Mouse (Mus musculus): ENCODE measurements around the gene Med9.
A peak's percentile ranks its signal among the peaks of the same experiment; 100 is the strongest.

Med9 gene

DNA sequence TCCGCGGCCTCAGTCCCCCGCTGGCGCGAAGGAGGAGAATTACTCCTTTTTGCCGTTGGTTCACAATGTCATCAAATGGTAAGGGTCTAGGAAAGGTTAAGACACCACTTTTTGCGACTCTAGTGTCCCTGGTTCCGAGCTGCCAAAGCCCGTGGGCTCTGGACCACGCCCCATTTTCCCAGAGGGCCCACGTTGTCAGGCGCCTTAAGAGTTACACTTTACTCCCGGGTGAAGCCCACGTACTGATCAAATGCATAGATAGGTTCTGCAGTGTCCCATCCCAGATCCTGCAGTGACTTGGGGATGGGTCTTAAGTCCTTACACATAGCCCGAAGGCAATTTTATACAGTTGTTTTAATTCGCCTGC, 378 bp downstream of the Med9 start:
- DNase-seq, result no peak

GRCm38 (mm10) chr11:59952892-59953291, 4.9 kb downstream of the Med9 start:
- no peak for DNase-seq

- no peak for DNase-seq
Observed at GRCm38 (mm10) chr11:59956749-59957148, 8.7 kb downstream of the Med9 start.

- no peak for DNase-seq
Observed at GRCm38 (mm10) chr11:59959453-59959852, 11.4 kb downstream of the Med9 start.

DNA sequence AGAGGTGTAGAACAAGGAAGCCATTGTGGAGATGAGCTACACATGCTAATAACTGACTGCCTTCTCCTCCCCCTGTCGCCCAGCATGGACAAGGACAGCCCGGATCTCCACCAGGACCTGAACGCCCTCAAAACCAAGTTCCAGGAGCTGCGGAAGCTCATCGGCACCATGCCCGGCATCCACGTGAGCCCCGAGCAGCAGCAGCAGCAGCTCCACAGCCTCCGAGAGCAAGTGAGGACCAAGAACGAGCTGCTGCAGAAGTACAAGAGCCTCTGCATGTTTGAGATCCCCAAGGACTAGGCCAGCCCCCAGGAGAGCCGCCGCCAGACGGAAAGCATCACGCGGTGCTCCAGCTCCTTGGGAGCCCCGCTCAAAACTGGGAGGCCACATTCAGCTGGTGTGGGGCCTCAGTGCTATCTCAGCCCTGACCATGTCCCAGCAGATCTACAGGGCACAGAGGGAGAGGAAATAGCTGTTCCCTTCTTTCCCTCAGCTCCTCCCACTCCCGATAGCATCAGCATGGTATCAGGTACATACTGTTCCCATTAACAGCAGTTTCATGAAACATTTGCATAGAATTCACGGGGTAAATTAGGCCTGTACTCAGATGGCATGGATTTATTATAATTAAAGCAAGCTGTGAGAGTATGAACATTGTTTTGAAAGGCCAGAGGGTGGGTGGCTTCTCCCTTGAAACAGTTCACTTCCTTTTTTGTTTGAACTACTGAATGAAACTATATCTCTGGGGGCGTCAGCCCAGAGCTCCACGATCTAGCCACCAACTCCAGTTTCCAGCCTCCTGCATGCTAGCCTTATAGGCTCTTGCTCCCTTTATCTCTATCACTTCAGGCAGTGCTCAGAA, 12.7 kb downstream of the Med9 start:
- no peak for DNase-seq

- no peak for DNase-seq
Observed at GRCm38 (mm10) chr11:59961338-59961875, 13.4 kb downstream of the Med9 start.

GRCm38 (mm10) chr11:59962590-59962989, 14.6 kb downstream of the Med9 start:
- no peak for DNase-seq

DNA sequence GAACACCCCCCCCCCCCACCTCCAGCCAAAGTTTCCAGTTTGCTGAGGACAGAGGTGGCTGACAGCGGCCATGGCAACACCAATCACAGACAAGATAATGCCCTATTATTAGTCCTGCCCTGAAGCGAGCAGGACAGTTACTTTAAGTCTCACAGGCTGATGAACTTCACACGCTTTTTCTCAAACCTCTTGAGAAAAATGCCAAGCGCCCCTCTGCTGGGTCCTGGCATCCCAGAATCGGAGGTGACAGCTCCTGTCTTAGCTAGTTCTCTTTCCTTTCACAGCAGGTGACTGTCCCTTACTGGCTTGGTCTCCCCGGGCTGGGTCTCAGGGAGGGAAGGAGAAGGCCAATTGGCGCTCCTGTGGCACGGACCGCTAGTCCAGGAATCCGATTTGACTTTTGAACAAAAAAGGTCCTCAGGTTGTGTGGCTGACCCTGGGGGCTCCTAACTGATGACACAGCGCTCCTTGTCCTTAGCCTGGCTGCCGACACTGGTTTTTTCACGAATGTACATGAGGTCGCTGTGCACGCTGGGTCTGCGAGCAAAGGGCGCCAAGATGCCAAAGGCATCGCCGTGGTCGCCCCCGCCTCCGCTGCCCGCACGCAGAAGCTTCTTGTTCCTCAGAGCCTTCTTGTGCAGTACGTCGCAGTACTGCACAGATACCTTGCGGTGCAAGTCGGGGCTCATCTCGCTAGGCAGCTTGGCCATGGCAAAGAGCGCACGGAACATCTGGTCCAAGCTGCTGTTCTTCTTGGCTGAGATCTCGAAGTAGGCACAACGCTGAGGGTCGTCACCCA, 15.6 kb downstream of the Med9 start:
- DNase-seq, result peak; percentile 62

DNA sequence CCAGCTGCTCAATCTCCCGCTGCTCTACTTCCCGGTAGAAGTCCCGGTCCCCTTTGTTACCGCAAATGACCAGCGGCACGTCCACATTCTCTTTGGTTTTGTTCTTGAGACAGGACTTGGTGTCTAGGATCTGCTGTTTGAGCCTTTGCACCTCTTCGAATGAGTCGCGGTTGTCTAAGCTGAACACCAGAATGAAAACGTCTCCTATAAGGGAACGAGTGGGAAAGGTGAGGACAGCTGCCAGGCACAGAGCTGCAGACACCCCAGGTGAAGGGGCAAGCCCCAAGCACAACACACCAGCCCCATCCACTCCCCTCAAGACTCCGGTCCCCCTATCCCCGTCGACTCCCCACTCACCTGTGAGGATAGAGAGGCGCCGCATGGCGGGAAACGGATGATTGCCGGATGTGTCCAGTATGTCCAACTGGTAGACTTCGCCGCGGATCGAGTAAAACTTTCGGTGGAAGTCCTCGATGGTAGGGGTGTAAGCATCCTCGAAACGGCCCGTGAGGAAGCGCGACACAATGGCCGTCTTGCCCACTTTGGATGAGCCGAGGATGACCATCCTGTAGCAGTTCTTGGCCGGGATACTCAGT, 16.3 kb downstream of the Med9 start:
- no peak for DNase-seq

- peak; percentile 79 for DNase-seq
Observed at GRCm38 (mm10) chr11:59964818-59965217, 16.8 kb downstream of the Med9 start, which contains the start of gene Rasd1. Gene Rasd1 (minus strand): TSS chr11:59964944.

GRCm38 (mm10) chr11:59965227-59966101, 17.5 kb downstream of the Med9 start:
- peak; percentile 88 for DNase-seq

DNA sequence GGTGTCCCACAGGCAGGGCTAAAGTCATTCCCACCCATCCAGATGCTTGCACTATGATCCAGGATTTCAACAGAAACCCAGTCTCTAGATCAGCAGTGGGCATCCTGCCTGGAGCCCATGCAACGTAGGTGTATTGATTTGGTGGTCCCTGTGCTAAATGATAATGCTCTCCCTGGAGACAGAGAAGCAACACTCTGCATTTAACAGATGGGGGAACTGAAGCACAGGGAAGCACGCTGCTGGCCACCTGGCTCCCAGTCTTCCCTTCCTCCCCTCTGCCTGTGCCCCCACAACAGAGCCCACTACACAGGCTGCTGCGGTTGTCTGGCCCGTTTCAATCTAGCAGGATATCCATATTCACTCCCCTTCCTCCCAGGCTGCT, 18.1 kb downstream of the Med9 start:
- DNase-seq, result no peak

- DNase-seq, result no peak
Observed at GRCm38 (mm10) chr11:59967765-59968164, 19.8 kb downstream of the Med9 start.

DNA sequence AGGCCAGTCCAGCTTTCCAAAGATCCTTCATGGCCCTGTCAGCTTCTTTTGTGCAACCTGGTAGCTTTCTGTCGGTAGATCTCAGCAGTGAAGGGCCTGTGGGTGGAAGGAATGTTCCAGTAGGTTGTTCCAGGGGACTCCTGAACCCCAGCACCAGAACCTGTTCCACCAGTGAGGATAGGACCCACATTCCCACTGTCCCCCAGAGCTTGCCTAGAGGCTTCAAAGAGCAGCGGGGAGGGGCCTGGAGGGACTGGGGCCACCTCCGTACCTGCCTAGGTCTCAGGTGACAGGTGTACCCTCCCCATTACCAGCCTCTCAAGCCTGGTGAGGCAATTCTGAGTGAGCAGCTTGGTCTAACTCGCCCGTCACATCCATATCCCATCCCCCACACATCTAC, 22.8 kb downstream of the Med9 start:
- DNase-seq, result no peak

DNA sequence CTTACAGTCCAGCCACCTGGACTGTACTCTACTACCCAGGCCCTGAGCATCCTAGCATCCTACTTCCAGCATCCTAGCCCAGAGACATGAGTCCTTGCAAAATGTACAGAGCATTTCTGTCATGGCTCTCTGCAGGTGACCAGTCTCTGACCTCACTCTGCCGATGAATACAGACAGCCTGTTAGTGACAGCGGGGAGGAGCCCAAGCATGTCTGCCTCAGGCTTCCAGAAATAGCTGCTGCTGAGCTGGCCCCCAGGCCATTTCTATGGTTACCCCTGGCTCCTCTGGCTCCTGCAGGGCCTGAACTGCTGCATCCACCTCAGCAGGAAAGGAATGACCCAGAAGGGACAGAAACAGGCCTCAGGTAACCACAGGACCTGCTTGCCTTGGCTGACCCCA, 23.7 kb downstream of the Med9 start:
- peak; percentile 44 for DNase-seq

GRCm38 (mm10) chr11:59973389-59973788, 25.4 kb downstream of the Med9 start:
- no peak for DNase-seq

DNA sequence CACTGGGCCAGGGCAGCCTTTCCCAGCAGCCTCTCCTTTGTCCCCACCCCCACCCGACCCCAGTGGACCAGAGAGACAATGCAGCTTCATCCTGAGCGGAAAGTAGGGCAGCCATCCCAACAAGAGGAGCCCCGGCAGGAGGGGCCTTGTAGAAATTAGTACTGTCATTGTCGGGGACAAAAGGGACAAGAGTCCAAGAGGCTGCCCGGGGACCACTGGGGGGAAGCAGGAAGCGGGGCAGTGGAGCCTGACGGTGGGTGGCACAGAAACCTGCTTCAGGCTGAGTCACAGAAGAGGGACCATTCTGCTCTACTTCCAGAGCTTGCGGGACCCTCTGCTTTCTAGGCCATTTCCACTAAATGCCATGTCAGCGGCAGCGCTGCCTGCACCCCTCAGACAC, 27.2 kb downstream of the Med9 start:
- peak; percentile 93 for DNase-seq

- DNase-seq, result no peak
Observed at GRCm38 (mm10) chr11:59977831-59978230, 29.8 kb downstream of the Med9 start.

GRCm38 (mm10) chr11:59989406-59989805, 41.4 kb downstream of the Med9 start:
- no peak for DNase-seq

DNA sequence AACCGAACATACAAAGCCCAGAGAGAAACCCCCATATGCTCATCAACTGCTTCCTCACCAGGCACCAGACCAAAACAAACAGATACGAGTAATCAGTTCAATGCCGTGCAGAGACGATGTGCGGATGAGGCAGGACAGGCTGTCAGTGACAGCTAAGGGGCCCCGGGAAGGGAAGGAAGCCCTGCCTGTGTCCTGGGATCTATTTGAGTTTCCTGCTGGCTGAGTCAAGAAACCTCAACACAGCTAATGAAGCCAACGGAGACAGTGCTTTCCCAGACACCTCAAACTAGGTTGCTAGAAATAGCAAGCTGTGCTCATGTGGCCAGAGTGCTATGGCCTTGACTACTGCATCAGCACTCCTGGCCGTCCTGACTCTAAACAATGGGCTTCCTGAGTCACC, 43.4 kb downstream of the Med9 start:
- no peak for DNase-seq

GRCm38 (mm10) chr11:59994318-59994717, 46.3 kb downstream of the Med9 start:
- DNase-seq, result no peak

DNA sequence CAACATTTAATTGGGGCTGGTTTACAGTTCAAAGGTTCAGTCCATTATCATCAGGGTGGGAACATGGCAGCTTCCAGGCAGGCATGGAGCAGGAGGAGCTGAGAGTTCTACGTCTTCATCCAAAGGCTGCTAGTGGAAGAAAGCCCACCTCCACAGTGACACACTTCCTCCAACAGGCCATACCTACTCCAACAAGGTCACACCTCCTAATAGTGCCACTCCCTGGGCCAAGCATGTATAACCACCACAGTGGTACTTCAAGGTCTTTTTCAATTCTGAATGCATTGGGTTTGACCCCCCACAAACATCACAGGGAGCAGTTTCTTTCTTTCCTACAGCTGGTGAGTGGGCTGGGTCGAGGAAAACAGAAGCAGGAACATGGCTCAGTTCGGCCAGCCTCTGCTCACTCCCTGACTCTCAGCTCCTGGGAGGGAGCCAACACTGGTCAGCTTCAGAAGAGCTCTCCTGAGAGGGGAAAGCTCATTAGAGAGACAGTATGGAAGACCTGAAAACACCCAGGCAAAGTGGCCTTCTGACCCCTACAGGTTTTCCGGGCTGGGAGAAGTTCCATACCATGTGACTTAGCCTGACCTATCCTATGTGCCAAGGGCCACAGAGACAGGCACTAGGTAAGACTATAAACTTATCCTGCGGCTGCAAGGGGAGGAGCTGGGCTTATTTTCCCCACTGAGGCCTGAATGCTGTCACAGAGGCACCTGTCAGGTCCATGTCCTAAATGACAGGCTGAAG, 53.4 kb downstream of the Med9 start:
- DNase-seq, result no peak

Data from retina, postnatal 1 day (tissue).